Mouse (Mus musculus): ENCODE data around the gene Pik3ca. TPM values are rescaled to one million over a fixed set of nuclear protein-coding genes. Genes with fewer than 3 reads are reported as not detected.
"Not testable (repeated sequence)": the region's sequence is repeated elsewhere in the genome, so short reads cannot be mapped to it uniquely, and the experiment has no call there.

Gene Pik3ca
- total RNA-seq, 2 experiments from 2014 or later, result 45.8 to 54.2 TPM

DNA sequence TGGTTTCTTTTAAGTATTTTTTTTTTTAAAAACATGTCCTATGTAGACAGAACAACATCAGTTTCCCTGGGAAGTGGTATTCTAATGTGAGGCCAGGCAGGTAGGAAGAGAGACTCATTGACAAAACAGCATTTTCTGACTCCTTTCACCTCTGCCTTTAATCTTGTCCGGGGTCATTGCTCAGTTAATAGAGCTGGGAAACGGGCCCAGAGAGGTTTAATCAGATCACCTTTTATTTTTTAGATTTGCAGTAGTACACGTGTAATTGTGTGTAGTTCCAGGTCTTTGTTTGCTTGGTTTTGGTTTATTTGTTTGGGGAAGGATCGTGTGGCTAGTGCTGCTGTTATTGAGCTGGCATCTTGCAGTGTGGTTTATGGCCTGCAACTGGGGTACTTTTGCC, 1.9 kb downstream of the Pik3ca start:
- no peak for DNase-seq (ENCODE audit: low spot score)
- intact Hi-C loops (cut with DNase I), result loop anchor here (5.0 kb wide), 3 partner anchors 33 to 113 kb away; partner anchors contain the start of gene Zfp639

DNA sequence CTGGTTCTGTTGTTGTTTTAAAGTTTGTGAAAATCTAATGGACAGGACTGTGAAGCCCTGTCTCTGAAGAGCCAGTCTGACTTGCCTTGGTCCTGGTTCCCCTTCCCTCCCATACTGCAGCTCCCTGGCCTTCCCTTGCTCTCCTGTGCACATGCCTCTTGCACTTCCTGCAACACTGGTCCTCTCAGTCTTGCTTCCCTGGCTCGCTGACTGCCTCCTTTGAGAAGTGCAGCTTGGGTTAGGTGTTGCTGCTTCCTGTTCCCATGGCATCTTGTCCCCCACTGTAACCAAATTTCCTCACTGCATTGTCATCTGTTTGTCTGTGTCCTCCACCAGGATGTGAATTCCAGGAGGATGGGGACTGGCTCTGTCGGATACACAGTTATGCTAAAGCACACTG, 2.5 kb downstream of the Pik3ca start:
- DNase-seq (ENCODE audit: low spot score), result no peak
- intact Hi-C loops (cut with DNase I), result loop anchor here (5.0 kb wide), 3 partner anchors 32 to 112 kb away; partner anchors contain the start of gene Zfp639

DNA sequence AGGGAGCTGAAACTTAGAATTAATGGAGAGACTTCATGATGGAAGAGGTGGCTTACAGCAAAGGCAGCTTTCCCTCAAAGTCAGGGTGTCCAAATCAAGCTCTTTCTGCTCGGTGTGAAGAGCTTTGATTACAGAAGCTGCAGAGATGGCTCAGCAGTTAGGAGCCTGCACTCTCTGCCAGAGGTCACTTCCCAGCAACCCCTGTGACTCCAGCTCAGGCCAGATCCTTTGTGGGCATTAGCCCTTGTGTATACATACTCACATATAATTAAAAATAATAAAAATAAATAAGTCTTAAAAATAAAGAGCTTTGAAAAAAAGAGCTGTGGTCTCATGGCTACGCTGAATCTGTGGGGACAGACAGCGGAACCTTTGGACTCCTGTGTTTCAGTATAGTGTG, 4.1 kb downstream of the Pik3ca start:
- intact Hi-C loops (cut with DNase I), result no loop called here

DNA sequence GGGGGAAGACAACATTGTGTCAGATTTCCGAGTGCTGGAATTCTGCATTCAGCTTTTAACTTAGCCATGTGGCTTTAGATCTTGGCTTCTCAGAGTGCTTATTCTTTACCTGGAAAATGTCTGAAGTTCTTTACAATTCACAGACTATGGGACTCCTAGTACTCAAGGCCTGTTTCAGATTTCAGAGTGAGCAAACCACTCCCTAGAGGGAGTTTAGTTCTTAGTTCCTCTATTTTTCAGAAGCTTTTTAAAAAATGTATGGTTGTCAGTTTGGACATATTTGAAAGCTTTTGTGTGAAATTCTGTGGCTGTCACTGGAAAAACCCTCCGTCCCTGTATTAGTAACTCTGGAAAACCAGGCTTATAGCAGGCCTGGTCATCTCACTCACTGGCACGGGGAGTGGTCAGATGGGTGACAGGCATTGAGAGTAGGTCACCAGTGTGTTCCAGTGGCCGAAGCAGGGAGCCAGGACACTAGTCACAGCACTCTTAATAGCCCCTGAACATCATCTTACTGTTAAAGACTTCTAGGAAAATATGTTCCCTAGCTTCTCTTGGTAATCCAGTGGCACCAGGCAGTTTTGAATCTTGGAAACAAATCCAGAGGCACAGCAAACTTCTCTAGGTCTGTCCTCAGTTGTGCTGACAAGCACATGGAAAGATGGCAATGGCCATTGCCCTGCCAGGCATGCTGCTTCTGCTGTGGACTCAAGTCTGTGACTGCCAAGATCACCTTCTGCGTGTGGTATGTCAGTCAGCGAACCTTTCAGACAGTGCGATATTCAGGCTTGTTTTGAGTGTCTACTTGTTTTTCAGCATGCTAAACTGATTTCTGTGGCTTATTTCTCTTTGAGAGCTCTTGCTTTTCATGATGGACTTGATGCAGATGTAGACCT, 5.8 kb downstream of the Pik3ca start:
- intact Hi-C loops (cut with DNase I), result no loop called here
- no peak for DNase-seq (ENCODE audit: low spot score)

More for the DNA sequence above, 4.1 kb downstream of the Pik3ca start:
- DNase-seq (ENCODE audit: low spot score), result no peak

DNA sequence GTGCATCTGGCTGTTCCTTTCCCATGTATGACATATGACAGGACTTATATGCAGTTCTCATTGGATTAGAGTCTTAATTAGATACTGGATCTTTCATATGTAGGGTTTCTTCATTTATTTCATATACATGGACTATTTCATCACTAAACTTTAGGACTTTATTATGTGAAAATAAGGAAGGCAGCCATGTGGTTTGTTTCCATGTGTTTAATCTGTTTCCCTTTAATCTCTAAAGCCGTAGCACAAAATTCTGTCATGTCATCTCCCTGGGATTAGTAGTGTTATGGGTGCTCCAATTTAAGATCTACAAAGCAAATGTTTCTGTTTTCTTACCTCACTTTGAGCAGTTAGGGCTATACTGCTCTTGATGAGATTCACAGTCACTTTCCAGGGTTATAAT, 8.2 kb downstream of the Pik3ca start:
- intact Hi-C loops (cut with DNase I), result no loop called here

DNA sequence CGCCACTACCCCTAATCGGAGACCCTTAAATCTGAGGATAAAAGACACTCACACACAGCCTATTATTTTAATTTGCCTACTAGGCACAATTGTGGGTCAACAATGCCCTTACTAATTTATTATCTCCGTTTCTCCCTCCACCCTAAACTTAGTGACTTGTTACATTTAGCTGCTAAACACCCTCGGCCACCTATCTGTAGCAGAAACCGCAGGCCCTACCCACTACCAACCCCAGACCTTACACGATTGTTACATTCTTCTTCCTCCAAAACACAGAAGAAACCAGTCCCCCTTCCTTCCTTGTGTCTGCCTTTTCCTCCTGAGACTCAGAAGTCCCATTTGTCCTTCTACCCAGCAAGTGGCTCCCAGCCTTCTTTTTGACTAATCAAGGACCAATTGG, 9.3 kb downstream of the Pik3ca start:
- no peak for DNase-seq (ENCODE audit: low spot score)
- intact Hi-C loops (cut with DNase I), result no loop called here

More for the DNA sequence above, 8.2 kb downstream of the Pik3ca start:
- no peak for DNase-seq (ENCODE audit: low spot score)

DNA sequence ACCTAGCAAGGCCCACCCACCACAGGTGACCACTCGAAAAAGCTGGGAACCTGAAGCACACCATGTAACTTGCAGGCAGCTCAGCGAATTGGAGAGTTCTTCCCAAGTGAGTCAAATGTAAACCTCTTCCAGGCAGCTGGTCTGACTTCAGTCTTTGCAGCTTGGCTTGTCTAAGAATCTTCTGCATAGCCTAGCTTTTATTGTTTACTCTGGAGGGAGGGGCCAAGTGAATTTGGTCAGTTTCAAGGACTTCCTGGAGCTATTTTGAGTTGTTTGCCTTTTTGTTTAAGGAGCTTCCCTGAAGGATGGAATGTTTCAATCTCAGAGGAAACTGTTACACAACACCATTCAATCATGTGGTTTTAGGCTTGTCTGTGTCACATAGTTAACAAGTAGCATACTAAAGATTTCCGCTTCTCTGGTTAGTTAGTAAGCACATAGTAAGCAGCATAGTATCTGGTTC, 11.4 kb downstream of the Pik3ca start:
- no peak for DNase-seq (ENCODE audit: low spot score)
- intact Hi-C loops (cut with DNase I), result no loop called here

DNA sequence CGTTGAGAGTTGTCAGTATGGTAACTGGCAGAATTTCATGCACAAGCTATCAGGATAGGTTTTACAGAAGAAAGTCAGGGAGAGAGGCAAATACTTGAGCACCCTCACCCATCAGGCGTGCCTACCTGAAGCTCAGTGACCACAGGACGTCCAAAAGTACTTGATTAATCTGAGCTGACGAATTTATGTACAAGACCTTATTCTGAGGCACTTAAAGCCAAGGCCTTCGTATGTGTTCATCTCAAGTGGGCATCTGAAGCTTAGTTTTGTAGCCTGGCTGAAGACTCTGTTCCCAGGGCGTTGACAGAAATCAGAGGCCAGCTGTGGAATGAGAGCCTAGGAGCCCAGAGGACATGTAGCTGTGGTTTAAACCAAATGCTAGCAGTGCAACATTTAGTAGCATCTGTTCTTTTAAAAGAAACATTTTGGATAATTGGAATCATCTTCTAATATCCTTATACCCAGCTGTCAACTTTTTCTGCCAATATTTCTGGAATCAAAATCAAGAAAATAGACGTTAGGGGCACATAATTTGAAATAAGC, 15.1 kb downstream of the Pik3ca start:
- intact Hi-C loops (cut with DNase I), result no loop called here
- DNase-seq (ENCODE audit: low spot score), result no peak

DNA sequence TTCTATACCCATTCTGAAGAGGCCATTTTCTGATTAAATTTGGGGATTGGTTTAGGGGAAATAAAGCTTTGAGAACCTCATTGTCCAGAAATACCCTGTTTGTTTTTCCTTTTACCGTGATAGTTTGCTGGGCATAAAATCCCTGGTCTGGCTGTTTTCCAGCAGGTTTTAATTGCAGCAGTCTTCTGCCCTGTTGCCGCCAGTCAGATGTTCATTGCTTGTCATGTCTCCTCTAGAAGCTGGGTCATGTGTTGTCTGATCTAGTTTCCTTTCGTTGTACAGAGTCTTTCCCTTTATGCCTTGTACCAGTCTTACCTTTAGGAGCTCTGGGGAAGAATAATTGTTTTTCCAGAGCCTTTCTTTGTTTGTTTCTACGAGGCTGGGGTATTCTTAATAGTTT, 16.9 kb downstream of the Pik3ca start:
- intact Hi-C loops (cut with DNase I), result no loop called here
- no peak for DNase-seq (ENCODE audit: low spot score)

DNA sequence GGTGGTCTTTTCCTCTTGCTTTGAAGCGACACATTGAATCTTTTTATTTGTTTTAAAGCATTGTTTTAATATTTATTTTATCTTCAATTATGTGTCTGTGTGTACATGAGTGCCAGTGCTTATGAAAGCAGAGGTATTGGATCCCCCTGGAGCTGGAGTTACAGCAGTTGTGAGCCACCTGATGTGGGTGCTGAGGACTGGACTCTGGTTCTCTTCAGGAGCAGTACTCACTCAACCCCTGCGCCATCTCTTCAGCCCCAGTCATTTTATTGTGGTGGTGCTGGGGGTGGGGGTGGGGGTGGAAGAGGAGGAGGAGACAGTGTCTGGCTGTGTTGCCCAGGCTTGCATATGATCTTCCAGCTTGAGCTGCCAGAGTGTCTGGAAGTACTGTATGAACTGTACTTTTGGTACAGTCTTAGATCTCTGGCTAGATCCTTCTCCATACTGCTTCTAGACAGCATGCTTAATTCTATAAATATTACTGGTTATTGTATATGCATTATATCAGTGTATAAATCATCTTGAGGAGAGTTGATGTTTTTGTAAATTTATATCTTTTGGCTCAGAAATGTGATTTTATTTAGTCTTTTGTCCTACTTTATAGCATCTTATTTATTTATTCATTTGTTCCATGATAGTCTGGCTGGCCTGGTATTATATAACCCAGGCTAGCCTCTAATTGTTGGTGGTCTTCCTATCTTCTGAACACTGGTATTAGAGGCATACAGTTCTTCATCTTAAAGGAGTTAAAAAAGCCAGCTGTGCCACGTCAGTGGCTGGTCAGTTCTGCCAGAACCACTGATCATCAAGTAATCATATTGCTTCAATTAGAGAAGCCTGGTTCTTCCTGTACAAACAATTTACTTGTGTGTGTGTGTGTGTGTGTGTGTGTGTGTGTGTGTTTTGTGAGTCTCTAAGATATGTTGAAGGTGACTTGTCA, 18.2 kb downstream of the Pik3ca start:
- intact Hi-C loops (cut with DNase I), result no loop called here
- DNase-seq (ENCODE audit: low spot score), result no peak

DNA sequence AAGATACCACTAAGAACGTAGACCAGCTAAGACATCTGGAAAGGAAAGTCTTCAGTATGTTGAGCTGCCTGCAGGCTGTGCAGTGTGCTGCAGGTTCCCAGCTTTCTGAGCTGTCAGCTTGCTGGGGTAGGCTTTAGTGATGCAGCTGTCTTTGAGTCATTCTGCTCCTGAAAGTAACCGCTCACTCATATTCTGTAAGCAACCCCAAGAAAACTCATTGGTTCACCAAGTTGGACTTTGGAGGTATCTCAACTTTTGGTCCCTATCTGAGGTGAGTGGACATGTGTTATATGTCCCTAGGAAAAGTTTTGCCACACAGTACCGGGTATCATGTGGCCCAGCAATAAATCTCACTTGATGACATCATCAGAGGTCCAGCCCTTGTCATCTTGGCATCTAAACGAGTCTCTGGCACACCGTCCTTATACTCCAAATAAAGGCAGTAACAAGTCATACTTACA, 20.3 kb downstream of the Pik3ca start:
- no peak for DNase-seq (ENCODE audit: low spot score)

DNA sequence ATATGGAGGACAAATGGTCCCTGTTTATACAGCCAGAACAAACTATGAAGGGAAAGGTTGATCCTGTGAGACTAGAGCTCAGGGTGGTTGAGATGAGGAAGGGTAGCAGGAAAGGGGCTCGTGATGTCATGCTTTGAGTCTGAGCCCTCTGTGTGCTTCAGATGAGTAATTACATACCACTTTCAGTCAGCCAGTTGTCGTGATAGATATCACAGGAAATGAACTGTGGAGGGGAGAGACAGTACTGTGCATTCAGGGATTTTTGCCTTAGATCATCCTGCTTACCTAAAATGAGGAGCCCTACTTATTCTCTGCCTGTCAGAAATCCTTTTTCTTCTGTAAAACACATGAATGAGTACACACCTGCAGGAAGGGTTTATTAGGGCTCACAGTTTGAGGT, 22.4 kb downstream of the Pik3ca start:
- intact Hi-C loops (cut with DNase I), result no loop called here
- DNase-seq (ENCODE audit: low spot score), result no peak

More for the DNA sequence above, 20.3 kb downstream of the Pik3ca start:
- intact Hi-C loops (cut with DNase I), result no loop called here

DNA sequence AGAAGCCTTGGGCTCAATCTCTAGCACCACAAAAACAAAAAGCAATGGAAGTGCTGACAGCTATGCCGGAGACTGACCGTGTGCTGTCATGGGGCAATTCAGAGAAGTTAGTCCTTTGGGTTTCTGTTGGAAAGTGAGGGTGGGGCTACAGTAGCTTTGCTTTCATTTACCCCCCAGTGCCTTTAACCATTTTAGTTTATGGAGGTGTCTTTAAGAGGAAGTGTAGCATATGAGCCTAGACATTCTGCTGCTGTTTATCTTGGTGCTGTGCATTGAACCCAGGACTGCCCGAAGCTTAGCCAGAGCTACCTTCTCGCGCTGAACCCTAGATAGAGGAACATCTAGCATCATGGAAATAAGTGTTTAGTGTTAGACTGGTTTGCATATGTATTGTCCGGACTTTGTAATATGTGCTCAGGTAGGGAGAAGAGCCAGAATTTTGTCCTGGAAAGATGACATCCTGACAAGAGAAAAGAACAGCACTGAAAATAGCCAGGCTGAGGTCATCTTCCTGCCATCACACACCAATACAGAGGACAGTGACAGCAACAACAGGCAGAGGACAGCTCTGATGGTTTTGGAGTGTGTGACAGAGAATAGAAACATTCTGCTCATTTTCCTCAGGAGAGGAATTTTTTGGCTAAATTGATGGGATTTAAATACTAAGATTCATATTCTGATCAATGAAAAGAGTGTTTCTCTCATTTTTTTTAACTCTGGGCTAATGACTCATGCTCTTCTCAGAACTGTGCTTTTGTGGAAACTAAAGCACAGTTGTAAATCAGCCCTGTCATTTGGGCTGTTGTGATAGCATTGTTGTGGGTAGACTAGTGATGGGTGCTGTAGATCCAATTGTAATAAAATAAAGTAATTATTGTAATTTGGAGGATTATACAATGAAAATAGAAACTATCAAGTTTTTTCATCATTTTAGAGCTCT, 23.9 kb downstream of the Pik3ca start:
- intact Hi-C loops (cut with DNase I), result no loop called here
- DNase-seq (ENCODE audit: low spot score), result no peak

DNA sequence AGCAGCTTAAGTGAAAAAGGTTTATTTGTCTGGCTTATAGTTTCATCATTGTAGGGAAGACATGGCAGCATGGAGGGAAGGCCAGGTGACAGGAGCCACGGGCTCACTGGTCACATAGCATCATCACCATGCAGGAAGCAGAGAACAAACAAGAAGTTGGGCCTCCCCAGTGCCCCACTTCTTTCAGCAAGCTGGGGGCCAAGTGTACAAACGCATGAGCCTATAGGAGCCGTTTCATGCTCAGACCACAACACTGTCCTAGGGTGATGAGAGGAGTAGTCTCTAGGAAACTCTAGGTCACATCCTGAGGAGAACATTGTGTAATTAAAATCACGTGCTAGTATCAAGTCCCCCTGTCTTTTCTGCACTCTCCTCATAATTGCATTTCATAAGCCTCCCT, 30.2 kb downstream of the Pik3ca start:
- no peak for DNase-seq (ENCODE audit: low spot score)
- intact Hi-C loops (cut with DNase I), result no loop called here

DNA sequence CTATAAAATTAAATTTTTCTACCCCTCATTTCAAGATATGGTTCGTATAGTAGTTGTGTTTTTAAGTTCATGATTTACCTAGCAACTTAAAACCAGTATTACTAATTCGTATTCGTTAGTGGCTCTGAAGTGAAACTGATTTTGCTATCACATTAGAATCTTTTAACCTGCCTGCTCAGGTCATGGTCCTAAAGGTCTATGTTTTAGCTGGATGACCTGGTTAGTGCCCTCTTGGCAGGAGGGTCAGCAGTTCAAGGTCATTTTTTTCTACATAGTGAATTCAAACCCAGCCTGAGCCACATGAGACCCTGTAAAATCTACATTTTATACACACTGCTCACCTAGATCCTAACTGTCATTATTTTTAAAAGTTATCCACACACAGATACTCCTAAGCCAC, 30.9 kb downstream of the Pik3ca start:
- intact Hi-C loops (cut with DNase I), result no loop called here
- no peak for DNase-seq (ENCODE audit: low spot score)

DNA sequence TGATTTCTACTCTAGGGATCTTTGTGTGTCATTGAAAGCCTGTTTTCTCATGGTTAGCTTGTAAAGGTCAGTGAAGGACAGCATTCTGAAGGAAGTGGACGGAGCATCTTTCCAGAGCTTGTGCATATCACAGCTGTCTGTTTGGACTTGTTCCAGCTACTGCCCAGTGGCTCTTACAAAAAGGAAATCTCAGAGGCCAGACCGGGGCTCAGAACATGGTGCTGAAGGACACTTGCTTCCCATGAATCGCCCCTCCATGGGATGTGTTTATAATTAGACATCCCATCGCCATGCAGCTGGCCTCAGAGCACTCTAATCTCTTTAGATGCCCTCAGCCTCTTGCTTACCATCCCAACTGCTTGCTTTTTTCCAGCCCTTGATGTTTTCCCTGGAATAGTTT, 31.4 kb downstream of the Pik3ca start:
- intact Hi-C loops (cut with DNase I), result no loop called here
- DNase-seq (ENCODE audit: low spot score), result peak; percentile 29

DNA sequence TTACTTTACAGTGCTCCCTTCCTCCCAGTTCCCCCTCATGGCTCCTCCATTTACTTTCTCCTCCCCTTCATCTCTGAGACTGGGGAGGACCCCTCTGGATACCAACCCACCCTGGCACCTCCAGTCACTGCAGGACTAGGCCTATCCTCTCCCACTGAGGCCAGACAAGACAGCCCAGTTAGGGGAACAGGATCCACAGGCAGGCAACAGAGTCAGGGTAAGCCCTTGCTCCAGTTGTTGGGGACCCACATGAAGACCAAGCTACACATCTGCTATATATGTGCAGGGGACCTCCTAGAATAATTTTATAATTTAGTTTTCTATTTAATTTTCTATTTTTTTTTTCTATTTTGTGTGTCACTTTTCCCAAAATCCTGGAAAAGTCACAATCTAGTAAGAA, 31.9 kb downstream of the Pik3ca start:
- DNase-seq (ENCODE audit: low spot score); intact Hi-C loops (cut with DNase I): not testable (repeated sequence)

DNA sequence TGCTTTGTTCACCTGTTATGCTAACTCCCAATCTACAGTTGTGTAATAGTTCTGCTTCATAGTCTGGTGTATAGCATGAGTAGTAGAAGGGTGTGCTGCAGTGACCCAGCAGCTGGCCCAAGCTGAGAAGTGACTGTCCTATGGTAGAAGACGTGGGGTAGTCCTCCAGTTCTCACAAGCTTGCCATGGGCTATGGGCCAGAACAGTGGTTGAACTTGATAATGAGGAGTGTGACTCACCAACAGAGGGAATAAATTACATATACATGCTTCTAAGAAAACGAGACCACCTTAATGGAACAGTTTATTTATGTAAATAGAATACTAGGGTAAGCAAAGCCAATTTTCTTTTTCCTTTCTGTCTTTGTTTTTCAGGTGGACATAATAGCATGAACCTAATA, 32.9 kb downstream of the Pik3ca start:
- DNase-seq (ENCODE audit: low spot score), result no peak
- intact Hi-C loops (cut with DNase I), result loop anchor here (5.0 kb wide), 2 partner anchors 33 to 62 kb away; partner anchors contain the start of genes Kcnmb3 and Pik3ca

DNA sequence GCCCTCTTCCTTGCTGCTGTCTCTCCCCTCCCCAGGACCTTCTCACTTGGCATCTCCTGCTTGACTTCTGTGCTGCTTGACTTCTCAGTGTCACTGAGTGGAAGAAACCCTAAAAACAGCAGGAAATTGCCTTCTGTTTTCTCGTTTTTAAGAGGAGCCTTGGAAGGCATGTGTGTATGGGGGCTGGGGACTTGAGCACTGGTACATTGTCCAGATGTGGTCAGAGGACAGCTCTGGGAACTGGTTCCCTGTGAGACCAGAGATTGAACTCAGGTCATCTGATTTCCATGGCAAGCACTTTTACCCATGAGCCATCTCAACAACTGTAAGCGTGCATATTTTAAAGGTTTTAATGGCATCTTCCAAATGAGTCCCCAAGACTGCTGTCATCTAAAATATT, 36.5 kb downstream of the Pik3ca start:
- intact Hi-C loops (cut with DNase I), result loop anchor here (5.0 kb wide), 2 partner anchors 37 to 58 kb away; partner anchors contain the start of genes Kcnmb3 and Pik3ca
- no peak for DNase-seq (ENCODE audit: low spot score)
